Mouse (Mus musculus) lung, embryonic 16.5 days (tissue): ENCODE measurements at regions not wholly inside any gene's neighbourhood (a gene's known extent, or its start where the extent isn't known, plus 50 kb on each side); places are given as distances from the start of the nearest gene placed in this dataset.
A peak's percentile ranks its signal among the peaks of the same experiment; 100 is the strongest.

Experiments used
- ATAC-seq: fragments of 200-750 bp; cut with Nextera tagmentation; 2 replicates; pipeline ENCODE4 v1.8.0; 2017; ENCODE audit warnings: low read depth, mild to moderate bottlenecking, moderate library complexity
- H3K27ac ChIP-seq: fragments of 300-500 bp; sonication (generic); 2 replicates; pipeline ENCODE4 v1.5.1; 2014; ENCODE audit warnings: mild to moderate bottlenecking, control low read depth, low read length
- H3K27me3 ChIP-seq: fragments of 300-500 bp; sonication (generic); 2 replicates; pipeline ENCODE4 v1.6.1; 2014; ENCODE audit warnings: low read depth, low read length, mixed read lengths; ENCODE audit not compliant: control insufficient read depth, insufficient read depth
- H3K36me3 ChIP-seq: fragments of 300-500 bp; sonication (generic); 2 replicates; pipeline ENCODE4 v1.6.1; 2014; ENCODE audit warnings: low read length; ENCODE audit not compliant: control insufficient read depth, insufficient read depth
- H3K4me1 ChIP-seq: fragments of 300-500 bp; sonication (generic); replicated peaks from 2 replicates; pipeline ENCODE4 v1.6.1; 2014; ENCODE audit warnings: low read length, mixed read lengths; ENCODE audit not compliant: control insufficient read depth, insufficient read depth
- H3K4me2 ChIP-seq: fragments of 300-500 bp; sonication (generic); 2 replicates; pipeline ENCODE4 v1.6.1; 2014; ENCODE audit warnings: low read depth, low read length, control low read depth
- H3K4me3 ChIP-seq: fragments of 300-500 bp; sonication (generic); 2 replicates; pipeline ENCODE4 v1.5.1; 2014; ENCODE audit warnings: mild to moderate bottlenecking, low read length, control low read depth
- H3K9ac ChIP-seq: fragments of 300-500 bp; sonication (generic); 2 replicates; pipeline ENCODE4 v1.6.1; 2014; ENCODE audit warnings: low read length, control low read depth
- H3K9me3 ChIP-seq: fragments of 300-500 bp; sonication (generic); 2 replicates; pipeline ENCODE4 v1.6.1; 2016; ENCODE audit warnings: low read length; ENCODE audit not compliant: control insufficient read depth
- WGBS: fragments of 180-500 bp; shearing (Covaris S2); extraction: QIAGEN DNeasy Blood & Tissue Kit; methylation state at CpG from one replicate; pipeline ENCODE4 v1.1.7; 2014; 5-methylcytosine and 5-hydroxymethylcytosine counted together

- Histone ChIP-seq H3K9ac (no peak overlapping the region), H3K4me2 (no peak overlapping the region)
- no peak; the same call in 1 of the 2 replicates for ATAC-seq
These were observed 88.5 kb upstream of the Ankrd1 start for GRCm38 (mm10) chr19:36208419-36208818.

GRCm38 (mm10) chr19:36213461-36213860 is 93.6 kb upstream of the Ankrd1 start:
- WGBS = 33% methylated on average over 8 of the region's 8 CpGs
- Histone ChIP-seq H3K27ac (no peak overlapping the region), H3K27me3 (no peaks in the 10 kb centered on the region), H3K4me1 (peaks cover 9% of the 10 kb centered on the region), H3K4me2 (no peak overlapping the region), H3K36me3 (no peaks in the 10 kb centered on the region), H3K4me3 (no peak overlapping the region), H3K9ac (no peak overlapping the region), H3K9me3 (no peaks in the 10 kb centered on the region)
- no peak for ATAC-seq

More at GRCm38 (mm10) chr19:36208419-36208818, 88.5 kb upstream of the Ankrd1 start:
- Histone ChIP-seq H3K27me3 (no peaks in the 10 kb centered on the region), H3K36me3 (no peaks in the 10 kb centered on the region), H3K27ac (no peak overlapping the region; the same call in 1 of the 2 replicates), H3K4me1 (peaks cover 5% of the 10 kb centered on the region), H3K4me3 (no peak overlapping the region), H3K9me3 (no peaks in the 10 kb centered on the region)
- WGBS = 44% methylated on average over 5 of the region's 5 CpGs

- peak; percentile 93 for ATAC-seq
- Histone ChIP-seq H3K9ac (no peak overlapping the region), H3K27ac (peak overlapping the region; percentile 12; the same call in 1 of the 2 replicates), H3K4me3 (no peak overlapping the region), H3K9me3 (no peaks in the 10 kb centered on the region), H3K4me2 (peak overlapping the region; percentile 15; the same call in 1 of the 2 replicates), H3K4me1 (peaks cover 9% of the 10 kb centered on the region), H3K27me3 (no peaks in the 10 kb centered on the region), H3K36me3 (no peaks in the 10 kb centered on the region)
- WGBS = 14% methylated on average over 7 of the region's 7 CpGs
These were observed 94.5 kb upstream of the Ankrd1 start for GRCm38 (mm10) chr19:36214188-36214968.

- H3K9ac ChIP-seq = no peak overlapping the region
- H3K27ac ChIP-seq = no peak overlapping the region
- no peak overlapping the region for H3K4me2 ChIP-seq
- ATAC-seq = peak; percentile 44
- H3K4me3 ChIP-seq = no peak overlapping the region
- H3K27me3 ChIP-seq = no peaks in the 10 kb centered on the region
- H3K4me1 ChIP-seq = peaks cover 9% of the 10 kb centered on the region
- 62% methylated on average over 5 of the region's 5 CpGs for WGBS
- H3K9me3 ChIP-seq = no peaks in the 10 kb centered on the region
- H3K36me3 ChIP-seq = no peaks in the 10 kb centered on the region
These were observed 97.3 kb upstream of the Ankrd1 start for GRCm38 (mm10) chr19:36217177-36217576.

DNA sequence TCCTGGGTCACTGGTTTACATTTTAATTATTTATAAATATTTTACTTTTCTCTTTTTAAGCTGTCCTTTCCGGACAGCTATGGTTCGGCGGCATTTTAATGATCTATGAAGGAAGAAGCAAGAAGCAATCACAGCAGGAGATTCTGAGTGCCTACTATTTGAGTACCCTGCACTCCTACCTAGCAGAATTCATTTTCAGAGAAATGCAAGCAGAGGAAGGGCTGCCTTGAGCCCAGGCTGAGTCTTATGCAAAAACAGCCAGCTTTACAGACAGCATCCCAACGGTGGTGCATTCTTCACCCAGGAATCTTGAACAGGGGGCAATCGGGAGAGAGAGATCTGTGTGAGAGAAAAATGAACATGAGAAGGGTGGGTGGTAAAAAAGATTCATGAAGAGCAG is 97.7 kb upstream of the Ankrd1 start:
- no peaks in the 10 kb centered on the region for H3K9me3 ChIP-seq
- H3K27me3 ChIP-seq = no peaks in the 10 kb centered on the region
- no peak for ATAC-seq
- H3K27ac ChIP-seq = no peak overlapping the region
- H3K9ac ChIP-seq = no peak overlapping the region
- H3K4me3 ChIP-seq = no peak overlapping the region
- whole genome bisulfite sequencing = 49% methylated on average over 5 of the region's 5 CpGs
- no peaks in the 10 kb centered on the region for H3K36me3 ChIP-seq
- peaks cover 9% of the 10 kb centered on the region for H3K4me1 ChIP-seq
- no peak overlapping the region for H3K4me2 ChIP-seq

- H3K4me1 ChIP-seq = peaks cover 7% of the 10 kb centered on the region
- 79% methylated on average over 5 of the region's 5 CpGs for WGBS
- no peaks in the 10 kb centered on the region for H3K36me3 ChIP-seq
- H3K27ac ChIP-seq = no peak overlapping the region
- H3K27me3 ChIP-seq = no peaks in the 10 kb centered on the region
- H3K4me2 ChIP-seq = no peak overlapping the region
- no peak overlapping the region for H3K9ac ChIP-seq
- H3K4me3 ChIP-seq = no peak overlapping the region
- no peaks in the 10 kb centered on the region for H3K9me3 ChIP-seq
- no peak for ATAC-seq
These were observed 99.0 kb upstream of the Ankrd1 start for GRCm38 (mm10) chr19:36218921-36219320.

- 60% methylated on average over 2 of the region's 2 CpGs for WGBS
- H3K27me3 ChIP-seq = no peaks in the 10 kb centered on the region
- no peaks in the 10 kb centered on the region for H3K9me3 ChIP-seq
- H3K4me3 ChIP-seq = no peak overlapping the region
- H3K27ac ChIP-seq = no peak overlapping the region
- no peak overlapping the region for H3K9ac ChIP-seq
- no peak overlapping the region for H3K4me2 ChIP-seq
- H3K4me1 ChIP-seq = peaks cover 5% of the 10 kb centered on the region; the same call in 1 of the 2 replicates
- no peak for ATAC-seq
- H3K36me3 ChIP-seq = no peaks in the 10 kb centered on the region
These were observed 101.2 kb upstream of the Ankrd1 start for GRCm38 (mm10) chr19:36221104-36221503.

GRCm38 (mm10) chr19:36221596-36221995 is 101.7 kb upstream of the Ankrd1 start:
- H3K4me3 ChIP-seq = no peak overlapping the region
- ATAC-seq = no peak

GRCm38 (mm10) chr19:36222198-36222597 is 102.3 kb upstream of the Ankrd1 start:
- no peak overlapping the region for H3K9ac ChIP-seq
- no peak overlapping the region for H3K4me3 ChIP-seq
- peaks cover 5% of the 10 kb centered on the region; the same call in 1 of the 2 replicates for H3K4me1 ChIP-seq
- no peak overlapping the region for H3K27ac ChIP-seq
- H3K36me3 ChIP-seq = no peaks in the 10 kb centered on the region
- no peaks in the 10 kb centered on the region for H3K9me3 ChIP-seq
- 77% methylated on average over 3 of the region's 3 CpGs for WGBS
- H3K4me2 ChIP-seq = no peak overlapping the region
- no peak for ATAC-seq
- H3K27me3 ChIP-seq = no peaks in the 10 kb centered on the region

More at GRCm38 (mm10) chr19:36221596-36221995, 101.7 kb upstream of the Ankrd1 start:
- no peak overlapping the region for H3K4me2 ChIP-seq
- no peaks in the 10 kb centered on the region for H3K36me3 ChIP-seq
- H3K4me1 ChIP-seq = peaks cover 5% of the 10 kb centered on the region; the same call in 1 of the 2 replicates
- H3K9ac ChIP-seq = no peak overlapping the region
- no peaks in the 10 kb centered on the region for H3K27me3 ChIP-seq
- H3K27ac ChIP-seq = no peak overlapping the region
- no peaks in the 10 kb centered on the region for H3K9me3 ChIP-seq
